Mouse (Mus musculus): Measurements from ENCODE around the gene 4921524J17Rik.

The 4921524J17Rik gene

GRCm38 (mm10) chr8:85396432-85397079 is 36.1 kb downstream of the 4921524J17Rik start:
- in situ Hi-C loops (cut with MboI; ENCODE audit: low pct_unique_long_range_greater_than_20kb in 1 of 2, low sequenced_read_pairs in 2 of 2, unreplicated experiment in 1 of 2), result loop anchor here (5.0 kb wide), 1 partner anchor 79 kb away; no protein-coding TSS in a partner anchor

GRCm38 (mm10) chr8:85395681-85396431 is 36.8 kb downstream of the 4921524J17Rik start:
- in situ Hi-C loops (cut with MboI; ENCODE audit: low pct_unique_long_range_greater_than_20kb in 1 of 2, low sequenced_read_pairs in 2 of 2, unreplicated experiment in 1 of 2), result loop anchor here (5.0 kb wide), 1 partner anchor 79 kb away; no protein-coding TSS in a partner anchor

GRCm38 (mm10) chr8:85395017-85395416 is 37.6 kb downstream of the 4921524J17Rik start:
- in situ Hi-C loops (cut with MboI; ENCODE audit: low pct_unique_long_range_greater_than_20kb in 1 of 2, low sequenced_read_pairs in 2 of 2, unreplicated experiment in 1 of 2), result loop anchor here (5.0 kb wide), 1 partner anchor 78 kb away; no protein-coding TSS in a partner anchor

- in situ Hi-C loops (cut with MboI; ENCODE audit: low pct_unique_long_range_greater_than_20kb in 1 of 2, low sequenced_read_pairs in 2 of 2, unreplicated experiment in 1 of 2), result no loop called here
Observed at GRCm38 (mm10) chr8:85393199-85393598, 39.4 kb downstream of the 4921524J17Rik start.

- in situ Hi-C loops (cut with MboI; ENCODE audit: low pct_unique_long_range_greater_than_20kb in 1 of 2, low sequenced_read_pairs in 2 of 2, unreplicated experiment in 1 of 2), result no loop called here
Observed at GRCm38 (mm10) chr8:85391438-85391837, 41.2 kb downstream of the 4921524J17Rik start.

GRCm38 (mm10) chr8:85386205-85386604 is 46.4 kb downstream of the 4921524J17Rik start, which contains the start of gene Mylk3:
Gene Mylk3 (minus strand): TSS chr8:85386345.
- in situ Hi-C loops (cut with MboI; ENCODE audit: low pct_unique_long_range_greater_than_20kb in 1 of 2, low sequenced_read_pairs in 2 of 2, unreplicated experiment in 1 of 2), result no loop called here

- in situ Hi-C loops (cut with MboI; ENCODE audit: low pct_unique_long_range_greater_than_20kb in 1 of 2, low sequenced_read_pairs in 2 of 2, unreplicated experiment in 1 of 2), result no loop called here
Observed at GRCm38 (mm10) chr8:85381926-85382325, 50.7 kb downstream of the 4921524J17Rik start.

- in situ Hi-C loops (cut with MboI; ENCODE audit: low pct_unique_long_range_greater_than_20kb in 1 of 2, low sequenced_read_pairs in 2 of 2, unreplicated experiment in 1 of 2), result no loop called here
Observed at GRCm38 (mm10) chr8:85380824-85381209, 51.8 kb downstream of the 4921524J17Rik start.

GRCm38 (mm10) chr8:85380123-85380823 is 52.4 kb downstream of the 4921524J17Rik start:
- in situ Hi-C loops (cut with MboI; ENCODE audit: low pct_unique_long_range_greater_than_20kb in 1 of 2, low sequenced_read_pairs in 2 of 2, unreplicated experiment in 1 of 2), result no loop called here

GRCm38 (mm10) chr8:85379142-85379781 is 53.4 kb downstream of the 4921524J17Rik start:
- in situ Hi-C loops (cut with MboI; ENCODE audit: low pct_unique_long_range_greater_than_20kb in 1 of 2, low sequenced_read_pairs in 2 of 2, unreplicated experiment in 1 of 2), result no loop called here

- in situ Hi-C loops (cut with MboI; ENCODE audit: low pct_unique_long_range_greater_than_20kb in 1 of 2, low sequenced_read_pairs in 2 of 2, unreplicated experiment in 1 of 2), result no loop called here
Observed at GRCm38 (mm10) chr8:85376516-85376915, 56.1 kb downstream of the 4921524J17Rik start.

- in situ Hi-C loops (cut with MboI; ENCODE audit: low pct_unique_long_range_greater_than_20kb in 1 of 2, low sequenced_read_pairs in 2 of 2, unreplicated experiment in 1 of 2), result no loop called here
Observed at GRCm38 (mm10) chr8:85374286-85374685, 58.3 kb downstream of the 4921524J17Rik start.

- in situ Hi-C loops (cut with MboI; ENCODE audit: low pct_unique_long_range_greater_than_20kb in 1 of 2, low sequenced_read_pairs in 2 of 2, unreplicated experiment in 1 of 2), result no loop called here
Observed at GRCm38 (mm10) chr8:85373435-85374039, 59.1 kb downstream of the 4921524J17Rik start.

GRCm38 (mm10) chr8:85372465-85372839 is 60.2 kb downstream of the 4921524J17Rik start:
- in situ Hi-C loops (cut with MboI; ENCODE audit: low pct_unique_long_range_greater_than_20kb in 1 of 2, low sequenced_read_pairs in 2 of 2, unreplicated experiment in 1 of 2), result no loop called here

- in situ Hi-C loops (cut with MboI; ENCODE audit: low pct_unique_long_range_greater_than_20kb in 1 of 2, low sequenced_read_pairs in 2 of 2, unreplicated experiment in 1 of 2), result no loop called here
Observed at GRCm38 (mm10) chr8:85371736-85372464, 60.7 kb downstream of the 4921524J17Rik start.

GRCm38 (mm10) chr8:85365176-85365575 is 67.5 kb downstream of the 4921524J17Rik start:
- in situ Hi-C loops (cut with MboI; ENCODE audit: low pct_unique_long_range_greater_than_20kb in 1 of 2, low sequenced_read_pairs in 2 of 2, unreplicated experiment in 1 of 2), result no loop called here

- in situ Hi-C loops (cut with MboI; ENCODE audit: low pct_unique_long_range_greater_than_20kb in 1 of 2, low sequenced_read_pairs in 2 of 2, unreplicated experiment in 1 of 2), result no loop called here
Observed at GRCm38 (mm10) chr8:85364628-85365027, 68.0 kb downstream of the 4921524J17Rik start.

- in situ Hi-C loops (cut with MboI; ENCODE audit: low pct_unique_long_range_greater_than_20kb in 1 of 2, low sequenced_read_pairs in 2 of 2, unreplicated experiment in 1 of 2), result no loop called here
Observed at GRCm38 (mm10) chr8:85363406-85363805, 69.2 kb downstream of the 4921524J17Rik start.
